Mouse (Mus musculus) heart, adult 2 months (tissue): ENCODE measurements around the gene Col9a1. TPM values are rescaled to one million over a fixed set of nuclear protein-coding genes. Genes with fewer than 3 reads are reported as not detected.

ENCODE experiments used
- DNase-seq, 2 experiments: peaks; one replicate each; pipeline ENCODE4 v3.0.0; 2021
- H3K27ac ChIP-seq: fragments of 200-600 bp; 2 replicates; pipeline ENCODE4 v1.8.1; 2022
- H3K27me3 ChIP-seq: fragments of 200-500 bp; 2 replicates; pipeline ENCODE4 v1.6.1; 2012; ENCODE audit warnings: mild to moderate bottlenecking, low read length, inconsistent platforms, mixed read lengths; ENCODE audit not compliant: control insufficient read depth, insufficient read depth
- H3K36me3 ChIP-seq: fragments of 200-500 bp; 2 replicates; pipeline ENCODE4 v1.6.1; 2012; ENCODE audit warnings: low read length, inconsistent platforms; ENCODE audit not compliant: control insufficient read depth, insufficient read depth
- H3K4me1 ChIP-seq: fragments of 200-500 bp; 2 replicates; pipeline ENCODE4 v1.6.1; 2011; ENCODE audit warnings: low read length; ENCODE audit not compliant: control insufficient read depth, insufficient read depth
- H3K4me3 ChIP-seq: fragments of 200-600 bp; 2 replicates; pipeline ENCODE4 v1.8.1; 2022
- H3K79me2 ChIP-seq: fragments of 200-500 bp; replicated peaks from 2 replicates; pipeline ENCODE4 v1.6.1; 2012; ENCODE audit warnings: mild to moderate bottlenecking, inconsistent platforms, low read length, moderate library complexity, mixed read lengths; ENCODE audit not compliant: control insufficient read depth, insufficient read depth
- H3K9ac ChIP-seq: fragments of 200-500 bp; 2 replicates; pipeline ENCODE4 v1.6.1; 2012; ENCODE audit warnings: low read depth, mild to moderate bottlenecking, control low read depth, inconsistent platforms, low read length, mixed read lengths
- CTCF ChIP-seq: fragments of 200-600 bp; IDR thresholded peaks from 2 replicates; pipeline ENCODE4 v1.8.1; 2022; ENCODE audit warnings: antibody characterized with exemption, mild to moderate bottlenecking, moderate library complexity
- EP300 ChIP-seq: fragments of 200-500 bp; IDR thresholded peaks from 2 replicates; pipeline ENCODE4 v1.6.1; 2011; ENCODE audit warnings: low read depth, low read length, control low read depth; ENCODE audit not compliant: insufficient read depth
- POLR2A ChIP-seq: fragments of 200-500 bp; IDR thresholded peaks from 2 replicates; pipeline ENCODE4 v1.6.1; 2011; ENCODE audit warnings: mild to moderate bottlenecking, low read depth, low read length, control low read depth; ENCODE audit not compliant: insufficient read depth
- WGBS: fragments of 180-500 bp; shearing (Covaris S2); methylation state at CpG from one replicate; pipeline ENCODE4 v1.1.7; 2018; 5-methylcytosine and 5-hydroxymethylcytosine counted together
- intact Hi-C: fragments of 180-260 bp; cut with DNase I; formaldehyde crosslinking; loops from one replicate; pipeline ENCODE4 v1.15.1; 2025
- polyA plus RNA-seq: library from polyadenylated mRNA; depleted of rRNA; stranded (reverse); fragments of >200 nt; gene quantifications from 2 replicates; pipeline ENCODE4 v1.2.3, GENCODE M21; 2012
- total RNA-seq, 2 experiments: library from RNA; stranded (reverse); gene quantifications; 2 replicates each; pipeline ENCODE4 v1.2.3; 2021

Gene Col9a1
- total and polyA plus RNA-seq, 3 experiments: 0.05 to 0.10 TPM; not detected in 1

GRCm38 (mm10) chr1:24195070-24195840 is 17.8 kb downstream of the Col9a1 start:
- no peak for DNase-seq
- no peak overlapping the region for H3K27ac ChIP-seq
- 46% methylated on average over 12 of the region's 12 CpGs for WGBS
- intact Hi-C loops: no loop called here
- no peak overlapping the region for H3K4me3 ChIP-seq
- no peaks in the 10 kb centered on the region for H3K36me3 ChIP-seq
- H3K27me3 ChIP-seq: no peaks in the 10 kb centered on the region
- no peaks in the 10 kb centered on the region for H3K79me2 ChIP-seq
- no peak overlapping the region for H3K9ac ChIP-seq
- no peak for TF ChIP-seq CTCF
- TF ChIP-seq EP300: no peak
- TF ChIP-seq POLR2A: no peak
- H3K4me1 ChIP-seq: no peaks in the 10 kb centered on the region

GRCm38 (mm10) chr1:24195951-24196517 is 18.6 kb downstream of the Col9a1 start:
- WGBS: 38% methylated on average over 3 of the region's 3 CpGs
- Histone ChIP-seq H3K4me1 (no peaks in the 10 kb centered on the region), H3K4me3 (no peak overlapping the region), H3K36me3 (no peaks in the 10 kb centered on the region), H3K27me3 (no peaks in the 10 kb centered on the region), H3K9ac (no peak overlapping the region), H3K79me2 (no peaks in the 10 kb centered on the region), H3K27ac (no peak overlapping the region)
- no peak for DNase-seq
- TF ChIP-seq EP300 (no peak), POLR2A (no peak), CTCF (no peak)
- intact Hi-C loops: no loop called here

- WGBS: 68% methylated on average over 9 of the region's 9 CpGs
- no peak overlapping the region for H3K9ac ChIP-seq
- no peak overlapping the region for H3K27ac ChIP-seq
- TF ChIP-seq CTCF (no peak), EP300 (no peak)
- no peak overlapping the region for H3K4me3 ChIP-seq
- H3K36me3 ChIP-seq: no peaks in the 10 kb centered on the region
- H3K79me2 ChIP-seq: no peaks in the 10 kb centered on the region
- intact Hi-C loops: no loop called here
- no peaks in the 10 kb centered on the region for H3K27me3 ChIP-seq
- no peak for DNase-seq
- no peaks in the 10 kb centered on the region for H3K4me1 ChIP-seq
These were observed 34.4 kb downstream of the Col9a1 start for GRCm38 (mm10) chr1:24211621-24212385.

GRCm38 (mm10) chr1:24219041-24219440 is 41.6 kb downstream of the Col9a1 start:
- H3K27ac ChIP-seq: no peak overlapping the region
- WGBS: 39% methylated on average over 6 of the region's 6 CpGs
- no peak overlapping the region for H3K9ac ChIP-seq
- intact Hi-C loops: no loop called here
- DNase-seq: no peak
- H3K4me1 ChIP-seq: no peaks in the 10 kb centered on the region
- H3K36me3 ChIP-seq: no peaks in the 10 kb centered on the region
- H3K27me3 ChIP-seq: no peaks in the 10 kb centered on the region
- TF ChIP-seq POLR2A (no peak), CTCF (no peak), EP300 (no peak)
- H3K4me3 ChIP-seq: no peak overlapping the region
- no peaks in the 10 kb centered on the region for H3K79me2 ChIP-seq

- H3K4me1 ChIP-seq: no peaks in the 10 kb centered on the region
- intact Hi-C loops: no loop called here
- H3K27me3 ChIP-seq: no peaks in the 10 kb centered on the region
- no peak overlapping the region for H3K27ac ChIP-seq
- H3K79me2 ChIP-seq: no peaks in the 10 kb centered on the region
- no peak for TF ChIP-seq EP300
- TF ChIP-seq CTCF: no peak
- no peaks in the 10 kb centered on the region for H3K36me3 ChIP-seq
- H3K9ac ChIP-seq: no peak overlapping the region
- H3K4me3 ChIP-seq: no peak overlapping the region
- DNase-seq: no peak
- WGBS: 86% methylated on average over 2 of the region's 2 CpGs
These were observed 44.8 kb downstream of the Col9a1 start for GRCm38 (mm10) chr1:24222231-24222630.
